Mouse (Mus musculus): ENCODE measurements at regions not wholly inside any gene's neighbourhood (a gene's known extent, or its start where the extent isn't known, plus 50 kb on each side); places are given as distances from the start of the nearest gene placed in this dataset.

GRCm38 (mm10) chr3:34322527-34323210, 241.5 kb upstream of the Dnajc19 start:
- TF ChIP-seq CTCF (IDR thresholded peaks at IDR 0.05; ENCODE audit: extremely low read depth, insufficient read length, insufficient replicate concordance, low read depth, low read length) (no peak), POLR2A (IDR thresholded peaks at IDR 0.05; ENCODE audit: low read depth, low read length) (no peak)
